Mouse (Mus musculus): ENCODE data around the gene Nrp2. TPM values are rescaled to one million over a fixed set of nuclear protein-coding genes. Genes with fewer than 3 reads are reported as not detected.
A peak's percentile ranks its signal among the peaks of the same experiment; 100 is the strongest.

Gene Nrp2
- polyA plus RNA-seq, 1 experiment from 2014 or later = 7.1 TPM

DNA sequence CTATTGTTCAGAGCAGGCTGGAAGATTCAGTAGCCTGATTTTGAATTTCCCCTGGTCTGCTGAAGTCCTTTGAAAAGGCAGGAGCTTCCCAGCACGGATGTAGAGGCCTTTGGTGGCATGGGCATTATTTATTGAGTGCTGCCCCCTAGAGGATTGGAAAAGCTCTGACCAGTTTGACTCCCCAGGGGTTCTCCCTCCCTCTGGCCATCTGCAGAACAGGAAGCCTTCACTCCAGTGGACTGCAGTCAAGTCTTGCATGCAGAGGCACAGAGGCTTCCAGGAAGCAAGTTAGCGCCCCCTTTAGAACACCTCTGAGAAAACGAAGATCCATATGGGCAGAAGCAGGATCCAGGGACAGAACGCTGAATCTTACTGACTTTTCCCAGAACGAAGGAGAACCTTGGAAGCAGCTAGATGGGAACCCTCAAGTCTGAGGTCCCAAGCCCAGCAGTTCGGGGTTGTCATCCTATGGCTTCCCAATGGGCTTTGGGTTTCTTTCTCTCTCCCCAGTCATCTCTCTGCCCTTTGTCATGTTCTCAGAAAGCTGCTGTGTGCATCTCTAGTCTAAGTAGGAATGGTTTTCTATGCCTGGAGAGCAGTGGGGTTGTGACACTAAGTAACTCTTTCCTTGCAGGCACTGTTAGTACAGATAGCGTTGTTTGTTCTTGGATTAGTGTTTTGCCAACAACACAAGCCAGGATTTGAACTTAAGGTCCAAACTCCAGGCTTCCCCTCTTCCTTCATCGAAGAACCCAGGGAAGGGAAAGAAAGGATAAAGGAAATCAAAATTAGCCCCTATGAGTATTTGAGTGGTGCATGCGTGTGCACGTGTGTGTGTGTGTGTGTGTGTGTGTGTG, 1.8 kb upstream of the Nrp2 start:
- Histone ChIP-seq H3K4me2 (replicated peaks; ENCODE audit: low read depth, low read length) (no peak overlapping the region), H3K4me1 (ENCODE audit: control insufficient read depth, insufficient read depth, low read length) (peaks cover 21% of the 10 kb centered on the region), H3K4me3 (ENCODE audit: low read length) (no peak overlapping the region), H3K27ac (ENCODE audit: low read depth, low read length) (no peak overlapping the region), H3K36me3 (ENCODE audit: control insufficient read depth, insufficient read depth, low read length) (no peaks in the 10 kb centered on the region), H3K9ac (ENCODE audit: low read depth, low read length) (no peak overlapping the region), H3K27me3 (ENCODE audit: control insufficient read depth, insufficient read depth, low read length) (peaks cover 42% of the 10 kb centered on the region), H3K9me3 (ENCODE audit: control insufficient read depth, low read length) (no peaks in the 10 kb centered on the region)
- 38% methylated on average over 10 of the region's 10 CpGs for WGBS
- ATAC-seq (ENCODE audit: low FRiP score, low TSS enrichment) = peak; percentile 57; the same call in 1 of the 2 replicates

DNA sequence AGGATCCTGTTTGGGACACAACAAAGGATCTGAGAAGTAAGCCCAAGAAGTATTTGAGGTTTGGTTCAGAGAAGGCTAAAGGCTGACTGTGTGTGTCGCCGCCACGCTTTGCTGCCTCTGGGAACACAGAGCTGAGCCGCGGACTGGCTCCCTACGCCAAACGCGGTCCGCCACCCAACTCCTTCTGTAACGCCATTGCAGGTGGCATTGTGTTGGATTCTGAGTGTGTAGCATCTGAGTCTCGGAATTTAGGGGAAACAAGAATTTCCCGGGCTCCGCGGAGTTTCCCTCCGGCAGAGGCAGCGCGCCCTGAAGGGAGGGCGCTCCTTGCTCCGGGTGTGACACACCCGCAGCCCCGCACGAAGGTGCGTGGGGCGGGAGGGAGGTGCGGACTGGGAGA, 342 bp upstream of the Nrp2 start:
- peak overlapping the region; percentile 58 for H3K4me3 ChIP-seq (ENCODE audit: low read length)
- under 1% methylated on average over 25 of the region's 25 CpGs for WGBS
- H3K27ac ChIP-seq (ENCODE audit: low read depth, low read length) = no peak overlapping the region
- no peaks in the 10 kb centered on the region for H3K36me3 ChIP-seq (ENCODE audit: control insufficient read depth, insufficient read depth, low read length)
- peaks cover 54% of the 10 kb centered on the region for H3K27me3 ChIP-seq (ENCODE audit: control insufficient read depth, insufficient read depth, low read length)
- peak overlapping the region; percentile 92 for H3K4me2 ChIP-seq (replicated peaks; ENCODE audit: low read depth, low read length)
- no peaks in the 10 kb centered on the region for H3K9me3 ChIP-seq (ENCODE audit: control insufficient read depth, low read length)
- H3K4me1 ChIP-seq (ENCODE audit: control insufficient read depth, insufficient read depth, low read length) = peaks cover 24% of the 10 kb centered on the region; the same call in 1 of the 2 replicates
- H3K9ac ChIP-seq (ENCODE audit: low read depth, low read length) = peak overlapping the region; percentile 61
- ATAC-seq (ENCODE audit: low FRiP score, low TSS enrichment) = no peak

DNA sequence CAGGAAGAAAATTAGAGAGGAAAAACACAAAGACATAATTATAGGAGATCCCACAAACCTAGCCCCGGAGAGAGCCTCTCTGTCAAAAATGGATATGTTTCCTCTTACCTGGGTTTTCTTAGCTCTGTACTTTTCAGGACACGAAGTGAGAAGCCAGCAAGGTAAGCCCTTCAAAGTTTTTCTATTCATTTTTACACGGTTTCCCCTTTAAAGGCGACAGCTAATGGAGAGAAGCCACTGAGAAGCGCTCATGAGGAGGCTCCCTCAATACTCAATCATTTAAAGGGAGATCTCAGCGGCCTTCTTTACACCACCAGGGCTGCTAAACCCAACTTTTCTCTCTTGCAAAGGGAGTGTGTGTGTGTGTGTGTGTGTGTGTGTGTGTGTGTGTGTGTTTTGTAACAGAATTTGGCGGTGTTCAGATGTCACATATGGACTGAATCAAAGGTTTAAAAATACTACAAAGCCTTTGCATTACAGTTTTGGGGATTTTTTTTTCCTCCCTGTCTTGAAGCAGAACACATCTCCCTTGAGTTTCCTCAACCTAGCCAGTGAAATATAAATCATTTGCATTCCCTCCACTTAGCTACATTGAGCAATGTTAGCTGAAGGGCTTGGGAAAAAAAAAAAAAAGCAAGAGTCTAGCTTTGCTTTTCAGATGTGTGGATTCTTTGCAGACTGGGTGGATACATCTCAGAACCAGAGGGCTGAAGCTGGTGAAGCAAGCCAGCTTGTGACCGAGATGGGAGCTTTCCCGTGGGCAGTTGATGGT, 1.2 kb downstream of the Nrp2 start:
- Histone ChIP-seq H3K36me3 (ENCODE audit: control insufficient read depth, insufficient read depth, low read length) (no peaks in the 10 kb centered on the region), H3K27ac (ENCODE audit: low read depth, low read length) (no peak overlapping the region), H3K9me3 (ENCODE audit: control insufficient read depth, low read length) (no peaks in the 10 kb centered on the region), H3K4me3 (ENCODE audit: low read length) (peak overlapping the region; percentile 58), H3K27me3 (ENCODE audit: control insufficient read depth, insufficient read depth, low read length) (peaks cover 59% of the 10 kb centered on the region), H3K4me2 (replicated peaks; ENCODE audit: low read depth, low read length) (peak overlapping the region; percentile 92), H3K9ac (ENCODE audit: low read depth, low read length) (peak overlapping the region; percentile 64; the same call in 1 of the 2 replicates), H3K4me1 (ENCODE audit: control insufficient read depth, insufficient read depth, low read length) (peaks cover 26% of the 10 kb centered on the region; the same call in 1 of the 2 replicates)
- no peak for ATAC-seq (ENCODE audit: low FRiP score, low TSS enrichment)
- WGBS = 2% methylated on average over 9 of the region's 9 CpGs

DNA sequence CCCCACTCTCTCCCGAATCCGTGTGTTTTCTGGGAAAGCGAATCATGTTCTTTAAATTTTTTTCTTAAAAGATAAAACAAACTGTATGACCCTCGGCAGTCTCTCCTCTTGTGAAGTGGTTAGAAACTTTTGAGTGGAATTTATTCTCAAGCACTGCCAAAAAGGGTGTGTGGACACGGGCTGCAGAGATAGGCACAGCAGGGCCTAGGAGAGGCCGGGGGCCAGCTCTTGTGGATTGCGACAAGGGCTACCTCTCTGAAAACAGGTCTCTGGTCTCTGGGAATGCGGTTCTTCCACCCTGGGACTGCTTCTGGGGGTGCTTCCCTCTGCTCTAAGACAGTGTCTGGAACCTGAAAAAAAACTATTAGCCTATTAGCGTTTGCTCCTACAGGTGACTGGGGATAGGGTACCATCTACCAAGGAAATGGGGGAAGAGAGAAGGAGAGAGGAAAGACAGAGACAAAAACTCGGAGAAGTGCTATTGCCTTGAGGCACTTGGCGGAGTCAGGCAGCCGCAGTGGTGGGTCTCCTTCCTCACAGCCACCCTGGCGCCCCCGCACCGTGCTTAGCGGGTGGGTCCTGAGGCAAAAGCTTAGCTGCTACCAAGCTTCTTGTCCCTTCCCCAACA, 1.9 kb downstream of the Nrp2 start:
- H3K4me2 ChIP-seq (replicated peaks; ENCODE audit: low read depth, low read length) = peak overlapping the region; percentile 92
- H3K4me1 ChIP-seq (ENCODE audit: control insufficient read depth, insufficient read depth, low read length) = peaks cover 27% of the 10 kb centered on the region; the same call in 1 of the 2 replicates

DNA sequence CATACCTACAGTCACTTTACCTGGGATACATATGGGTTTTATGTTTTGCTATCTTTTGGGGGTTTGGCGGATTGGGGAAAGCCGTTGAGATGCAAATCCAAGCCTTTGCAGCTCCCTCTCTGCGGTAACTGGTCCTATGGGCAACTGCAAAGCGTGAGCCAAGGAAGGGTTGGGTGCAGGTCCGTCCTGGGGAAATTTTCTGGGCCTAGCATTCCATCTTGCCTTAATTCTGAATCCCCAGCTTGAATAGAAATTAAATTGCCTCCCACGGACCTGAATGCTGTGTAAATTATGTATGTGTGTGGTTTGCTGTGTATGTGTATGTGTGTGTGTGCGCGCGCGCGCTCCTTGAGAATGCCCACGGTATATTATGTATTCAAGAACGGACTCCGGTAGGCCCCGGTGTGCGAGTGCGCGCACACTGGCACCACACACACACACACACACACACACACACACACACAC, 2.5 kb downstream of the Nrp2 start:
- peak overlapping the region; percentile 64; the same call in 1 of the 2 replicates for H3K9ac ChIP-seq (ENCODE audit: low read depth, low read length)
- WGBS = 1% methylated on average over 18 of the region's 18 CpGs
- no peak overlapping the region for H3K27ac ChIP-seq (ENCODE audit: low read depth, low read length)
- H3K9me3 ChIP-seq (ENCODE audit: control insufficient read depth, low read length) = no peaks in the 10 kb centered on the region
- no peaks in the 10 kb centered on the region for H3K36me3 ChIP-seq (ENCODE audit: control insufficient read depth, insufficient read depth, low read length)
- H3K27me3 ChIP-seq (ENCODE audit: control insufficient read depth, insufficient read depth, low read length) = peaks cover 61% of the 10 kb centered on the region
- peaks cover 33% of the 10 kb centered on the region; the same call in 1 of the 2 replicates for H3K4me1 ChIP-seq (ENCODE audit: control insufficient read depth, insufficient read depth, low read length)
- ATAC-seq (ENCODE audit: low FRiP score, low TSS enrichment) = no peak
- H3K4me3 ChIP-seq (ENCODE audit: low read length) = peak overlapping the region; percentile 58
- peak overlapping the region; percentile 92 for H3K4me2 ChIP-seq (replicated peaks; ENCODE audit: low read depth, low read length)

More for the DNA sequence above, 1.9 kb downstream of the Nrp2 start:
- peak overlapping the region; percentile 58 for H3K4me3 ChIP-seq (ENCODE audit: low read length)
- no peaks in the 10 kb centered on the region for H3K9me3 ChIP-seq (ENCODE audit: control insufficient read depth, low read length)
- no peaks in the 10 kb centered on the region for H3K36me3 ChIP-seq (ENCODE audit: control insufficient read depth, insufficient read depth, low read length)
- peaks cover 55% of the 10 kb centered on the region for H3K27me3 ChIP-seq (ENCODE audit: control insufficient read depth, insufficient read depth, low read length)
- no peak overlapping the region for H3K27ac ChIP-seq (ENCODE audit: low read depth, low read length)
- H3K9ac ChIP-seq (ENCODE audit: low read depth, low read length) = peak overlapping the region; percentile 64; the same call in 1 of the 2 replicates
- ATAC-seq (ENCODE audit: low FRiP score, low TSS enrichment) = no peak
- WGBS = 5% methylated on average over 15 of the region's 16 CpGs

DNA sequence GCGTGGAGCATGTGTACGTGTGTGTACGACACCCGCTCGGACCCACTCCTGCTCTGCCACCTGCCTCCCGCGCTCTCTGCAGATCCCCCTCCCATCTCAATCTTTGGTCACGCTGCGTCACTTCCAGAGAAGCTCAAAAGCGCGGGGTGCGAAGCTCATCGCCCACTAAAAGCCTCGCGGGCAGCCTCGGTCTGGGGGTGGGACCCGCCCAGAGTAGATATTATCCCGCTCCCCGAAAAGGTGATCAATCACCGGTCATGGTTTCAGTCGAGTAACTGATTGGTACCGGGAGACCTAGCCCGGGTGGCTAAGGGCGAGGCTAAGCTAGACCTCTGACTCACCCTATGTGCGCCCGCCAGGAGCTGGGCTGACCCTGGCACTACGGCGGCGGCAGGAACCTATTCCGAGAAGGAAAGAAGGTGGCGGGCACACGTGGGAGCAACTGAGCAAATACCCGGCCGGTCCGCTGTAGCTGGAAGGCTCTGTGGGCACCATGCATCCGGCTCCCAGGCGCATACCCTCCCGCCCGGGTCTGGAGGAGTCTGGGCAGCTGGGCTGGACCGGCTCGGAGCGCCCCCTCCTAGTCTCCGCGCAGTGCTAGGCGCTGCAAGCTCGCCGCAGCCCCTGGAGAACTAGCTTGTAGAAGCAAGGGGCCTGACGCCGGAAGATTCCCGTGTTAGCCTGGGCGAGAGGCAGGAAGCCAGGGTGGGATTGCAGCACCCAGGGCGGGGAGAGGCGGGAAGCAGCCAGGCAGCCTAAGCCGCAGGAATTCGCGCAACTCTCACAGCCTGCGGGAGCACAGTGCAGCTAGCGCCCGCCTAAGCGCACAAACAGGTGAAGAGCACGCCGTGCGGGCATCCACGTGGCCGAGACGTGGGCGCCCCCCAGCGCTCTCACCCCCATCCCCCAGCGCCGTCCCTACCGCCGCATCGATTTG, 3.3 kb downstream of the Nrp2 start:
- H3K4me1 ChIP-seq (ENCODE audit: control insufficient read depth, insufficient read depth, low read length) = peaks cover 33% of the 10 kb centered on the region; the same call in 1 of the 2 replicates
- H3K27ac ChIP-seq (ENCODE audit: low read depth, low read length) = no peak overlapping the region
- peaks cover 63% of the 10 kb centered on the region for H3K27me3 ChIP-seq (ENCODE audit: control insufficient read depth, insufficient read depth, low read length)
- H3K9ac ChIP-seq (ENCODE audit: low read depth, low read length) = peak overlapping the region; percentile 64
- peak; percentile 78 for ATAC-seq (ENCODE audit: low FRiP score, low TSS enrichment)
- WGBS = under 1% methylated on average over 73 of the region's 73 CpGs
- no peaks in the 10 kb centered on the region for H3K9me3 ChIP-seq (ENCODE audit: control insufficient read depth, low read length)
- peak overlapping the region; percentile 58 for H3K4me3 ChIP-seq (ENCODE audit: low read length)
- H3K36me3 ChIP-seq (ENCODE audit: control insufficient read depth, insufficient read depth, low read length) = no peaks in the 10 kb centered on the region
- H3K4me2 ChIP-seq (replicated peaks; ENCODE audit: low read depth, low read length) = peak overlapping the region; percentile 92

DNA sequence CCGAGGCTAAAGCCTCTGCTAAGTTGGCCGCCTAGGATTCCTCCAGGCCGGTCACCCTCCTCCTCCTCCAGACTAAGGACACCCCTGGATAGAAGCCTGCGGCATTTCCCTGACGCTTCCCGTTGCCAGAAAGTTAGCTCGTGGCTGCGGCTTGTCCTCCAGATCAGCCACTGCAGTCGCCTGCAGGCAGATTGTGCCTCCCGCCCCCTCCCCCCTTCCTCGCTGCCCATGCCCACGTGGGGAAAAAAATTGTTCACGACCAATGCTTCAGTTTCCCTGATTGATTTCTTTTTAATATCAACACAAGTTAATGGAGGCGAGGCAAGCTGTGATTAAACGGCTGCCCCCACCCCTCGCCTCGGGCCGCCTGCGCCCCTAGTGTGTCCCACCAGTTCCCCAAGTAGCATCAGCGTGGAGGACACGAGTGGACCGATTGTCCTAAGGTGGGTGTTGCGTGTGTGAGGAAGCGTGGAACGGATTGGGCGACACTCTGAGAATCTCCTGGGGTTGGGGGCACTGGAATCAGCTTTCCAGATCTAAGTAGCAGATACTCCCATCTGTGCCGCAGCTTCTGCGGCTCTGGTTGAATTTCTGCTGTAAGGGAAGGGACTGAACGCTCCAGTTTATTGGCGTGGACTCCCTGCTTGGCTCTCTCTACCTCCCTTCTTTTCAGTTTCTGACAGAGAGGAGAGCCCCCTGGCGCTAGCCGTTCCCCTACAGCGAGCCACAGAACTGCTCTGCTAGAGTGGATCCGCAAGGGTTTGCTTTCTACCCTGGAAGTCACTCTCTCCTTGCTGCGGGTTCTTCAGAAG, 4.2 kb downstream of the Nrp2 start:
- H3K36me3 ChIP-seq (ENCODE audit: control insufficient read depth, insufficient read depth, low read length) = no peaks in the 10 kb centered on the region
- no peaks in the 10 kb centered on the region for H3K9me3 ChIP-seq (ENCODE audit: control insufficient read depth, low read length)
- peak; percentile 25 for ATAC-seq (ENCODE audit: low FRiP score, low TSS enrichment)
- peaks cover 57% of the 10 kb centered on the region for H3K27me3 ChIP-seq (ENCODE audit: control insufficient read depth, insufficient read depth, low read length)
- H3K4me1 ChIP-seq (ENCODE audit: control insufficient read depth, insufficient read depth, low read length) = peaks cover 32% of the 10 kb centered on the region; the same call in 1 of the 2 replicates
- H3K9ac ChIP-seq (ENCODE audit: low read depth, low read length) = peak overlapping the region; percentile 64
- H3K4me2 ChIP-seq (replicated peaks; ENCODE audit: low read depth, low read length) = peak overlapping the region; percentile 92
- H3K27ac ChIP-seq (ENCODE audit: low read depth, low read length) = no peak overlapping the region
- peak overlapping the region; percentile 58 for H3K4me3 ChIP-seq (ENCODE audit: low read length)
- WGBS = under 1% methylated on average over 35 of the region's 35 CpGs
